Mouse (Mus musculus): ENCODE data around the gene Pstpip1. TPM values are rescaled to one million over a fixed set of nuclear protein-coding genes. Genes with fewer than 3 reads are reported as not detected.

Gene Pstpip1
- 1 to 10 TPM in 3 of 4 experiments, under 1 TPM in 1; 0.97 to 2.0 (median 1.1) TPM for total RNA-seq (2022)

DNA sequence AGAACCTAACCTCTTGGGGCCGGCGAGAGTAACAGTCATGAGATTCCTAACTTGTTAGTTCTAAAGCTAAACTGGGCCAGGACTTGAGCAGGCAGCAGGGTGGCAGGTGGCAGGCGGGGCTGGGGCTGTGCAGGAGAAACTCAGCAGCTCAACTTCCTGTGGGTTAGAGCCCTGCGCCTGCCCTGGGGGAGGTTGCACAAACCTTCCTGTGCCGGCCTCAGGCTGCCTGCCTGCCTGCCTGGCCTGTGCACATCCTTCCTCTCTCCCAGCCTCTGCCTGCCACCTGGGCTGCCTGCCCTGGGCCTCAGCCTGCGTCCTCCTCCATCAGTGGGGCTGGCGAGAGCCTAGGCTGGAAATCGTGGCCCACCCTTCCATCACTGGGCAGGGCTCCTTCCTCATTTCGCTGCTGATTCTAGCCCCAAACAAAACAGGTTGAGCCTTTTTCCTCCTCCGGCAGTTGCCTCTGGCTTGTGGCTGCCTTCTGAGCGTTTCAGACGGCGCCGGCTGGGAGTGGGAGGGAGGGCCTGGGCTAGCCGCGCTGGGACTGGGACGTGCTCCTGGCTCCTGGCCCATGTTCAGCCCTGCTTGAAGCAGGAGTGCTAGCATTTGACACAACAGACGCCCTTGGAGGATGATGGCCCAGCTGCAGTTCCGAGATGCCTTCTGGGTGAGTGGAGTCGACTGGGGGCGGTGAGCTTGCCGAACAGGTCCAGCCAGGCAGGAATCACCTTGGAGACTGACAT is at the start of gene Pstpip1:
Gene Pstpip1, plus strand, starts transcription at position 185 of the 743 bp plus-strand sequence.
- DNase-seq (ENCODE audit: low spot score) = peak; percentile 63

- peak; percentile 94 for DNase-seq (ENCODE audit: low spot score)
Observed at GRCm38 (mm10) chr9:56041372-56042180, 48.2 kb upstream of the Pstpip1 start, which contains the start of gene Rcn2. TSS of gene Rcn2 (plus strand) at chr9:56041845.

DNA sequence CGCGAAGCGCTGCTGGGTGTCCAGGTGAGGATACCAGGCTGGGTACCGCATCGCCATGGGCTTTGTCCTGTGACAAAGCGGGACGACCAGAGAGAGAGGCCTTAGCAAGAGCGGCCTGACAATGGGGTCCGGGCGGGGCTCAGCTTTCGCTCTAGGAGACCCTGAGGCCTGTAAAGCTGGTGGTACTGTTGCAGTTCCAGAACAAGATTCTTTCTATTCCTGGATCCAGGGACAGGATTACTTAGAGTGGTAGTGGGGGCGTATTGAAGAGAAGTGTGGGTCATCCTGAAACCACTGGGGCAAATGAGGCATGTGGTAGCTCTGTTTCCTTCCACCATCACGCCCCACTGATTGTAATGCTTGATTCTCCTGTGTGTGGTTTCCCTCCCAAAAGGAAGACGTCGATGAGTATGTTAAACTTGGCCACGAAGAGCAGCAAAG is 47.6 kb upstream of the Pstpip1 start:
- no peak for DNase-seq (ENCODE audit: low spot score)

DNA sequence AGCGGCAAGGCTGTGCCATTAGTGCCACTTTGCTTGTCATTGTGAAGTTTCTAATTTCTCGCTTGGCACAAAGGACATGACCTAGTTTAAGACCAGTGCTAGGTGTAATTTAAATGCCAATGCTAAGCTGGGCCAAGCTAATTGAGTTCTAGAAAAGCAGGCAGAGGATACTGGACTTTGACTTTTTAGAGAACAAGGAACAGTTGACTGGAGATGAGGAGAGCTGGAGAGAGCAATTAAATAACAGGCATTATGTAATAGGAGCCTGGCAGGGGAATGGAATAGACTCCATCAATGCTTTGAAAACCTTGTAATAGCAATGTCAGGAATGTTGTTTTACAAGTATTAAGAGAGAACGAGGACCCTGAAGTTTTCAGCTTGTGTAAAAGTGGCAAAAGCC is 36.0 kb upstream of the Pstpip1 start:
- no peak for DNase-seq (ENCODE audit: low spot score)

DNA sequence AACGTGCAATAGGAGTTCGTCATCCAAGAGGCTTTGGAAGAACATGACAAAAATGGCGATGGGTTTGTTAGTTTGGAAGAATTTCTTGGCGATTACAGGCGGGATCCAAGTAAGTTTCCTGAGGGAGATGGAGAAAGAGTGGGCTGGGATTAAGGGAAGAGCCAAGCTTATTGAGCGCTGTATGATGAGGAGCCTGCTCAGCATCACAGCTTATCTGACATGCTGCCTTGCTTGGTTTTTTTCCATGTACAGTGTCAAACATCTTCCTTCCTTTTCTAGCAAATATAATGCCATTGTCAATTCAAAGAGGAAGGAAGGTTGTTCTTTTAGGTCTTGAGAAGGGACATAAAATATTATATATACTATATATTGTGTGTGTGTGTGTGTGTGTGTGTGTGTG is 33.6 kb upstream of the Pstpip1 start:
- DNase-seq (ENCODE audit: low spot score) = no peak

DNA sequence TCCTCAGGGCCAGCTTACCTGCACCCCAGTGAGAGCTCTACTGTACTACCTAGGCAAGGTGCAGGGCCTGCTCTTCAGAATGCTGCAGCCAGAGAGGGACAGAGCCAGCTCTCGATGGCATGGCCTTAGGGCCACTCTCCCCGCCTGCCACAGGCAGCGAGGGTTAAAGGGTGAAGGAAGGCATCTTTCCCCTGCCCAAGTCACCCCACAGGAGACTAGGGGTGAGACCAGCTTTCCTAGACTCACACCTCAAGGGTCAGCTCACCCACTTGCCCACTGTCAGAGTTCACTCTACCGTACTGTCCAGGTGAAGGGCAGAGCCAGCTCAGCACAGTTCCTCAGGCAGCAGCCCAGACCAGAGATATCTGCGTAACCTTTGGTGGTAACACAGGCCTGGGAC is 27.4 kb upstream of the Pstpip1 start:
- DNase-seq (ENCODE audit: low spot score) = no peak

- DNase-seq (ENCODE audit: low spot score) = peak; percentile 13
Observed at GRCm38 (mm10) chr9:56065011-56065410, 24.8 kb upstream of the Pstpip1 start.

- no peak for DNase-seq (ENCODE audit: low spot score)
Observed at GRCm38 (mm10) chr9:56067964-56068363, 21.8 kb upstream of the Pstpip1 start.

- no peak for DNase-seq (ENCODE audit: low spot score)
Observed at GRCm38 (mm10) chr9:56068630-56069029, 21.1 kb upstream of the Pstpip1 start.

DNA sequence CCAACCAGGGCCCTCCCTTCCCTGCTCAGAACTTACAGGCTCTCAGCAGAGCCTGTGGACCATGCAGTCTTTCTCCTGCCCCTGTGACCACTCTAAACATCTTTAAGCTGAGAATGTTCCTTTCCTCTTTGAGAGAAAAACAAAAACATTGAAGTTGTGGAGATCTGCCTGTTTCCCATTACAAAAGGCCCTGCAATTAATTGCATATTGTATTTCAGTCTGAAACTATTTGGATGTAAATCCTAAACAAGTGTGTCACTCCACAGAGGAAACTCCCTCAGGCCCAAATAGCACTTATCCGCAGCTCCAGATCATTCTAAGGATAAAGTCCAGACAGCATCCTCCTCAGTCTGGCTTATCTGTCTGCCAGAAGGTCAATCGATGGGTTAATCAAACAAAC is 16.9 kb upstream of the Pstpip1 start:
- no peak for DNase-seq (ENCODE audit: low spot score)

GRCm38 (mm10) chr9:56074863-56075262 is 14.9 kb upstream of the Pstpip1 start:
- no peak for DNase-seq (ENCODE audit: low spot score)

DNA sequence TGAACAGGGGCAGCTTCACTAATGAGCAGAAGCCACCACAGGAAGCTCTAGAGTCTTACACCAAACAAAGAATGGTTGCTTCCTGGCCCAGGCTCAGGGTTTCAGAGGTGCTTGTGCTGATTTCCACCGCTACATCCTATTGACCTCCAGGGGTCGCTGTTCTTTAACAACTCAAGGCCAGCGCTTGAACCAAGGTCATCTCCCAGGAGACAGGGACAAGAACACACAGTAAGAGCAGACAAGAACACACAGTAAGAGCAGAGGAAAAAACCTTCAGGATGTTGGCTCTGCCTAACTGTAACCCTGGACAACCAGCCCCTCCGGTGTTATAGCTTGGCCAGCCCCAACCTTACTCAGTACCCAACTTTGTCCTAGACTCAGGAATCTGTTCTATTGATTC is 14.5 kb upstream of the Pstpip1 start:
- DNase-seq (ENCODE audit: low spot score) = peak; percentile 83

GRCm38 (mm10) chr9:56075901-56076620 is 13.7 kb upstream of the Pstpip1 start:
- peak; percentile 41 for DNase-seq (ENCODE audit: low spot score)

GRCm38 (mm10) chr9:56079587-56079986 is 10.2 kb upstream of the Pstpip1 start:
- DNase-seq (ENCODE audit: low spot score) = no peak

DNA sequence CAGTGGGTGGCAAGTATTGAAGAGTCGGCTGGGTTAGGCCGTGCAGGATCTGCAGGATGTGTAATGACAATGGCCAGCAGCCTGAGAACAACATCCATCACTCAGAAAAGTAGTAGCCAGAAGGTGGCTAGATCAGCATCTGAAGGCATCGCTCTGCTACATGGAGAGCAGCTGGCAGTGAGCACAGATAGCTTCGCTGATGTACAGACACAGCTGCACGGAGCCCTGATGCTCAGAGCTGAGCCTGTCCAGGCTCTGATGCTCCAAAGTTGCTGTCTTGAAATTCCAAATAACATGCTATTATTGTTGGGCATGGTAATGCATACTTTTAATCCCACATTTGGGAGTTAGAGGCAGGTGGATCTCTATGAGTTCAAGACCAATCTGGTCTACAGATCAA is 3.2 kb upstream of the Pstpip1 start:
- DNase-seq (ENCODE audit: low spot score) = no peak

GRCm38 (mm10) chr9:56090546-56091225 is 924 bp downstream of the Pstpip1 start:
- no peak for DNase-seq (ENCODE audit: low spot score)

DNA sequence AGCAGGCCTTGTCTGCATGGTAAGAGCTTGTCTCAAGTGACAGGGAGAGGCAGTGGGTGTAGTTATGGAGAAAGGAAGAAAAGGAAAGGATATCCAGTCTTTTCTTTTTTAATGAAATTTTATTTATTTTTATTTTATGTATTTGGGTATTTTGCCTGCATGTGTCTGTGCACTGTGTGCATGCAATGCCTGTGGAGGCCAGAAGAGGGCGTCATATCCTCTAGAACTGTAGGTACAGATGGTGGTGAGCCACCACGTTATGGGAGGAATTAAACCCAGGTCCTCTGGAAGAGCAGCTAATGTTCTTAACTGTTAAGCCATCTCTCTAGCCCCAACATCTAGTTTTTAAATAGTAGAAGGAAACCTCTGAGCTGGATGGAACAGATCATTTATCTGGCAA is 2.3 kb downstream of the Pstpip1 start:
- no peak for DNase-seq (ENCODE audit: low spot score)

GRCm38 (mm10) chr9:56097584-56098298 is 8.0 kb downstream of the Pstpip1 start:
- DNase-seq (ENCODE audit: low spot score) = no peak

DNA sequence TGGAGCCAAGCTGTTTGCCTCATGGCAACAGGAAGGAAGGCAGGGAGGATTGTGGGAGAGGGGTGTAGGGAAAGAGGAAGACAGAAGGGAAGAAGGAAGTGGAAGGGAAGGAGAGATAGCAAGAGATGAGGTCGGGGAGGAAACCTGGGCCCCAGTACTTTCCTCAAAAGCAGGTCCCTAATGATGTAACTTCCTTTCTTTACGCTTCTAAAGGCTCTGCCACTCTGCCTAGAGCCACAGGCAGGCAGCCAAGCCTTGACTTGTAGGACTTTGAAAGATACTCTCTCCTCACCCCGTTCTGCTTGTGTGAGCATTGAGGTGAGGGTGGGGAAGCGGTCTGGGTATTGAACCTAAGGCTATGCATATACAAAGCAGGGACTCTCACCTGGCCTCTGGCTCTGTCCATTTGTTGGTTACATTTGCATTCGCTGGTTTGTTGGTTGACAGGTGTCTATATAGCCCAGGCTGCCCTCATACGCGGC is 10.3 kb downstream of the Pstpip1 start:
- DNase-seq (ENCODE audit: low spot score) = no peak

GRCm38 (mm10) chr9:56101022-56101421 is 11.3 kb downstream of the Pstpip1 start:
- no peak for DNase-seq (ENCODE audit: low spot score)

- DNase-seq (ENCODE audit: low spot score) = no peak
Observed at GRCm38 (mm10) chr9:56104921-56105320, 15.2 kb downstream of the Pstpip1 start.
